ENCODE assay signal across 33 mouse cellular contexts in genomic region chr6:30939264-30939663, GRCm38 (mm10). TPM values are rescaled to one million over a fixed set of nuclear protein-coding genes. Genes with fewer than 3 reads are reported as not detected.
"Had no signal": no experiment of that assay in that cellular context is flagged by ENCODE, and none has a peak within 500 bp of the region (broad histone marks: within the 10 kb centered on the region; RNA-seq: fewer than 3 reads in every experiment).

No protein-coding gene starts in this region.

- H3K4me2 ChIP-seq: heart, embryonic 12.5 days; hindbrain, embryonic 13.5 days; hindbrain, embryonic 15.5 days; limb, embryonic 13.5 days; limb, embryonic 15.5 days; liver, embryonic 12.5 days had no signal

- H3K4me3 ChIP-seq: gastrocnemius, adult 2 months; heart, embryonic 10.5 days; heart, embryonic 12.5 days; hindbrain, embryonic 13.5 days; hindbrain, embryonic 15.5 days; limb, embryonic 13.5 days; limb, embryonic 15.5 days; liver, embryonic 12.5 days had no signal

- H3K4me1 ChIP-seq: heart, embryonic 10.5 days; heart, embryonic 12.5 days; hindbrain, embryonic 13.5 days; hindbrain, embryonic 15.5 days; limb, embryonic 13.5 days; limb, embryonic 15.5 days; liver, embryonic 12.5 days had no signal

- H3K27ac ChIP-seq: gastrocnemius, adult 2 months; heart, embryonic 10.5 days; hindbrain, embryonic 13.5 days; hindbrain, embryonic 15.5 days; hindbrain, postnatal 0 days; limb, embryonic 13.5 days; limb, embryonic 15.5 days; liver, embryonic 12.5 days; liver, embryonic 14.5 days had no signal

- H3K27me3 ChIP-seq: heart, embryonic 12.5 days; hindbrain, embryonic 13.5 days; hindbrain, embryonic 15.5 days; limb, embryonic 13.5 days; limb, embryonic 15.5 days had no signal

- ATAC-seq: hindbrain, postnatal 0 days; intestine, embryonic 16.5 days; liver, embryonic 12.5 days had no signal

- H3K36me3 ChIP-seq: heart, embryonic 10.5 days; heart, embryonic 12.5 days; hindbrain, embryonic 13.5 days; hindbrain, embryonic 15.5 days; limb, embryonic 13.5 days; limb, embryonic 15.5 days; liver, embryonic 12.5 days had no signal

- H3K9me3 ChIP-seq: heart, embryonic 10.5 days; heart, embryonic 12.5 days; hindbrain, embryonic 13.5 days; hindbrain, embryonic 15.5 days; limb, embryonic 13.5 days; limb, embryonic 15.5 days; liver, embryonic 12.5 days had no signal

- H3K9ac ChIP-seq: heart, embryonic 12.5 days; hindbrain, embryonic 13.5 days; hindbrain, embryonic 15.5 days; limb, embryonic 13.5 days; limb, embryonic 15.5 days; liver, embryonic 12.5 days; liver, embryonic 14.5 days had no signal

- DNase-seq: gastrocnemius, adult 2 months; gastrocnemius, postnatal 10 days; gastrocnemius, postnatal 25 days; heart, adult 18-20 months; heart, postnatal 10 days; heart, postnatal 36 days; kidney, adult 11 months; kidney, adult 2 months; kidney, adult 9 months; kidney, postnatal 25 days; layer of hippocampus, adult 9-11 months; layer of hippocampus, postnatal 36 days; left cerebral cortex, postnatal 4 days had no signal

RNA-seq across cellular contexts. Expression of gene Klf14, which starts 19.6 kb away (rescaled TPM):
- total RNA-seq: granulocyte monocyte progenitor cell, adult 5-6 weeks; hematopoietic stem cell, adult 5-6 weeks; liver, adult 2 months had no signal
- polyA plus RNA-seq: kidney, adult 2 months; large intestine, adult 2 months; liver, adult 2 months had no signal

RNA-seq across cellular contexts. Expression of gene Tsga13, which starts 23.9 kb away (rescaled TPM):
- total RNA-seq: gastrocnemius, adult 2 months; gastrocnemius, postnatal 25 days; granulocyte monocyte progenitor cell, adult 5-6 weeks; heart, adult 18-20 months; heart, adult 8-10 months; heart, postnatal 36 days; hematopoietic stem cell, adult 5-6 weeks; hindbrain, postnatal 0 days; layer of hippocampus, adult 18-20 months; layer of hippocampus, postnatal 36 days; left cerebral cortex, adult 18-20 months; left cerebral cortex, adult 8-10 months; left cerebral cortex, postnatal 25 days; liver, adult 2 months had no signal
- polyA plus RNA-seq: heart, embryonic 10.5 days; hindbrain, embryonic 11.5 days; intestine, embryonic 16.5 days; kidney, adult 2 months; large intestine, adult 2 months; liver, adult 2 months; liver, embryonic 12.5 days had no signal
